Mouse (Mus musculus) liver, embryonic 12.5 days (tissue): Measurements from ENCODE around the gene Adam17. TPM values are rescaled to one million over a fixed set of nuclear protein-coding genes. Genes with fewer than 3 reads are reported as not detected.
"Not testable (repeated sequence)": the region's sequence is repeated elsewhere in the genome, so short reads cannot be mapped to it uniquely, and the experiment has no call there.

Source experiments
- ATAC-seq: fragments of 200-750 bp; cut with Nextera tagmentation; 2 replicates; pipeline ENCODE4 v1.8.0; 2017; ENCODE audit warnings: moderate number of reproducible peaks, mild to moderate bottlenecking, moderate library complexity
- H3K27ac ChIP-seq: fragments of 300-500 bp; sonication (generic); 2 replicates; pipeline ENCODE4 v1.5.1; 2016; ENCODE audit warnings: mild to moderate bottlenecking
- H3K27me3 ChIP-seq: fragments of 300-500 bp; sonication (generic); replicated peaks from 2 replicates; pipeline ENCODE4 v1.6.1; 2016; ENCODE audit warnings: mild to moderate bottlenecking, moderate library complexity
- H3K36me3 ChIP-seq: fragments of 300-500 bp; sonication (generic); 2 replicates; pipeline ENCODE4 v1.6.1; 2016; ENCODE audit warnings: mild to moderate bottlenecking, moderate library complexity
- H3K4me1 ChIP-seq: fragments of 300-500 bp; sonication (generic); 2 replicates; pipeline ENCODE4 v1.6.1; 2016
- H3K4me2 ChIP-seq: fragments of 300-500 bp; sonication (generic); 2 replicates; pipeline ENCODE4 v1.6.1; 2016; ENCODE audit warnings: mild to moderate bottlenecking, moderate library complexity
- H3K4me3 ChIP-seq: fragments of 300-500 bp; sonication (generic); 2 replicates; pipeline ENCODE4 v1.5.1; 2016; ENCODE audit warnings: mild to moderate bottlenecking, moderate library complexity
- H3K9ac ChIP-seq: fragments of 300-500 bp; sonication (generic); 2 replicates; pipeline ENCODE4 v1.6.1; 2016; ENCODE audit warnings: mild to moderate bottlenecking, moderate library complexity
- H3K9me3 ChIP-seq: fragments of 300-500 bp; sonication (generic); replicated peaks from 2 replicates; pipeline ENCODE4 v1.6.1; 2016; ENCODE audit warnings: mild to moderate bottlenecking, moderate library complexity
- WGBS: fragments of 180-500 bp; shearing (Covaris S2); methylation state at CpG from one replicate; pipeline ENCODE4 v1.1.7; 2016; ENCODE audit not compliant: insufficient replicate concordance; 5-methylcytosine and 5-hydroxymethylcytosine counted together
- polyA plus RNA-seq: library from polyadenylated mRNA; unstranded; fragments of >200 nt; fragmentation: Nextera tagmentation; extraction: Ambion mirVana; gene quantifications from 2 replicates; pipeline ENCODE4 v1.2.1, GENCODE M21; 2016

Gene Adam17
- polyA plus RNA-seq: 24.9 and 28.0 TPM in 2 replicates

- ATAC-seq: peak; percentile 97
- WGBS: under 1% methylated on average over 55 of the region's 55 CpGs
Observed at GRCm38 (mm10) chr12:21373100-21373819, at the start of gene Adam17. Gene Adam17, minus strand, starts transcription at chr12:21373632.

GRCm38 (mm10) chr12:21418621-21419131 is 45.2 kb upstream of the Adam17 start:
- H3K27ac ChIP-seq: peak overlapping the region; percentile 70; the same call in 1 of the 2 replicates
- no peaks in the 10 kb centered on the region for H3K27me3 ChIP-seq
- 62% methylated on average over 11 of the region's 11 CpGs for WGBS
- no peak for ATAC-seq
- H3K4me2 ChIP-seq: peak overlapping the region; percentile 76
- peaks cover 18% of the 10 kb centered on the region for H3K36me3 ChIP-seq
- H3K9ac ChIP-seq: peak overlapping the region; percentile 65
- peak overlapping the region; percentile 71; the same call in 1 of the 2 replicates for H3K4me3 ChIP-seq
- no peaks in the 10 kb centered on the region for H3K9me3 ChIP-seq
- H3K4me1 ChIP-seq: peaks cover 34% of the 10 kb centered on the region

More at GRCm38 (mm10) chr12:21373100-21373819, at the start of gene Adam17:
- Histone ChIP-seq H3K9me3 (no peaks in the 10 kb centered on the region), H3K4me2 (peak within 1 kb of the TSS; percentile 87), H3K4me3 (peak within 1 kb of the TSS; percentile 76), H3K36me3 (peaks cover 2% of the 10 kb centered on the region; the same call in 1 of the 2 replicates), H3K9ac (peak within 1 kb of the TSS; percentile 86), H3K27me3 (no peaks in the 10 kb centered on the region), H3K27ac (peak within 1 kb of the TSS; percentile 94), H3K4me1 (peaks cover 52% of the 10 kb centered on the region)

GRCm38 (mm10) chr12:21418083-21418482 is 44.7 kb upstream of the Adam17 start:
- Histone ChIP-seq H3K27me3 (no peaks in the 10 kb centered on the region), H3K9ac (peak overlapping the region; percentile 65), H3K36me3 (peaks cover 24% of the 10 kb centered on the region), H3K27ac (peak overlapping the region; percentile 70), H3K4me2 (peak overlapping the region; percentile 76), H3K4me1 (peaks cover 34% of the 10 kb centered on the region), H3K9me3 (no peaks in the 10 kb centered on the region), H3K4me3 (peak overlapping the region; percentile 71)
- whole genome bisulfite sequencing: 18% methylated on average over 10 of the region's 10 CpGs
- ATAC-seq: no peak

- peak; percentile 99 for ATAC-seq
- H3K4me3 ChIP-seq: peak within 1 kb of the TSS; percentile 71
- under 1% methylated on average over 94 of the region's 103 CpGs for WGBS
Observed at GRCm38 (mm10) chr12:21417100-21418070, 44.0 kb upstream of the Adam17 start, which contains the start of gene Ywhaq. Gene Ywhaq, minus strand, starts transcription at chr12:21417637.

GRCm38 (mm10) chr12:21416506-21416905 is 43.1 kb upstream of the Adam17 start:
- H3K36me3 ChIP-seq: peaks cover 40% of the 10 kb centered on the region
- H3K27ac ChIP-seq: peak overlapping the region; percentile 48; the same call in 1 of the 2 replicates
- peaks cover 47% of the 10 kb centered on the region for H3K4me1 ChIP-seq
- no peak for ATAC-seq
- H3K4me3 ChIP-seq: peak overlapping the region; percentile 71
- peak overlapping the region; percentile 76 for H3K4me2 ChIP-seq
- H3K27me3 ChIP-seq: no peaks in the 10 kb centered on the region
- H3K9ac ChIP-seq: peak overlapping the region; percentile 84
- WGBS: 1% methylated on average over 13 of the region's 15 CpGs
- no peaks in the 10 kb centered on the region for H3K9me3 ChIP-seq

More at GRCm38 (mm10) chr12:21417100-21418070, 44.0 kb upstream of the Adam17 start, which contains the start of gene Ywhaq:
- H3K4me1 ChIP-seq: peaks cover 40% of the 10 kb centered on the region
- peak within 1 kb of the TSS; percentile 94 for H3K27ac ChIP-seq
- H3K9me3 ChIP-seq: no peaks in the 10 kb centered on the region
- peak within 1 kb of the TSS; percentile 84 for H3K9ac ChIP-seq
- H3K27me3 ChIP-seq: no peaks in the 10 kb centered on the region
- H3K36me3 ChIP-seq: peaks cover 31% of the 10 kb centered on the region
- peak within 1 kb of the TSS; percentile 76 for H3K4me2 ChIP-seq

GRCm38 (mm10) chr12:21410620-21411019 is 37.2 kb upstream of the Adam17 start:
- Histone ChIP-seq H3K27ac (peak overlapping the region; percentile 62), H3K36me3 (peaks cover 93% of the 10 kb centered on the region), H3K4me3 (no peak overlapping the region), H3K27me3 (no peaks in the 10 kb centered on the region), H3K9ac (no peak overlapping the region), H3K4me1 (peaks cover 64% of the 10 kb centered on the region), H3K4me2 (no peak overlapping the region), H3K9me3 (no peaks in the 10 kb centered on the region)
- peak; percentile 77 for ATAC-seq
- 40% methylated on average over 2 of the region's 2 CpGs for WGBS

GRCm38 (mm10) chr12:21409651-21410050 is 36.2 kb upstream of the Adam17 start:
- Histone ChIP-seq H3K4me2 (no peak overlapping the region), H3K27me3 (no peaks in the 10 kb centered on the region), H3K36me3 (peaks cover 87% of the 10 kb centered on the region), H3K4me3 (no peak overlapping the region), H3K9me3 (no peaks in the 10 kb centered on the region), H3K9ac (no peak overlapping the region), H3K27ac (no peak overlapping the region), H3K4me1 (peaks cover 54% of the 10 kb centered on the region)
- 91% methylated on average over 3 of the region's 3 CpGs for WGBS
- ATAC-seq: no peak

GRCm38 (mm10) chr12:21408789-21409367 is 35.4 kb upstream of the Adam17 start:
- Histone ChIP-seq H3K27me3 (no peaks in the 10 kb centered on the region), H3K9me3 (no peaks in the 10 kb centered on the region), H3K4me3 (no peak overlapping the region), H3K9ac (no peak overlapping the region), H3K27ac (no peak overlapping the region), H3K4me1 (peaks cover 50% of the 10 kb centered on the region), H3K36me3 (peaks cover 82% of the 10 kb centered on the region), H3K4me2 (no peak overlapping the region)
- ATAC-seq: no peak
- 84% methylated on average over 2 of the region's 2 CpGs for WGBS

GRCm38 (mm10) chr12:21402771-21403170 is 29.3 kb upstream of the Adam17 start:
- Histone ChIP-seq H3K4me1 (peaks cover 4% of the 10 kb centered on the region; the same call in 1 of the 2 replicates), H3K9me3 (no peaks in the 10 kb centered on the region), H3K9ac (no peak overlapping the region), H3K4me2 (no peak overlapping the region), H3K27ac (no peak overlapping the region), H3K36me3 (peaks cover 60% of the 10 kb centered on the region), H3K4me3 (no peak overlapping the region), H3K27me3 (no peaks in the 10 kb centered on the region)
- WGBS: 92% methylated on average over 5 of the region's 5 CpGs
- ATAC-seq: no peak

GRCm38 (mm10) chr12:21386201-21386600 is 12.8 kb upstream of the Adam17 start:
- WGBS: 86% methylated on average over 2 of the region's 2 CpGs
- no peak overlapping the region for H3K9ac ChIP-seq

GRCm38 (mm10) chr12:21378765-21379346 is 5.4 kb upstream of the Adam17 start:
- Histone ChIP-seq H3K4me1 (peaks cover 54% of the 10 kb centered on the region), H3K4me2 (peak overlapping the region; percentile 48), H3K27ac (peak overlapping the region; percentile 82), H3K9ac (peak overlapping the region; percentile 48)
- not testable (repeated sequence) for H3K27me3 ChIP-seq, H3K4me3 ChIP-seq, H3K36me3 ChIP-seq, H3K9me3 ChIP-seq
- 11% methylated on average over 6 of the region's 6 CpGs for WGBS
- ATAC-seq: peak; percentile 74

More at GRCm38 (mm10) chr12:21386201-21386600, 12.8 kb upstream of the Adam17 start:
- peaks cover 43% of the 10 kb centered on the region for H3K36me3 ChIP-seq
- no peaks in the 10 kb centered on the region for H3K9me3 ChIP-seq
- ATAC-seq: no peak
- no peaks in the 10 kb centered on the region for H3K4me1 ChIP-seq
- H3K27ac ChIP-seq: no peak overlapping the region
- H3K4me3 ChIP-seq: no peak overlapping the region
- H3K27me3 ChIP-seq: no peaks in the 10 kb centered on the region
- H3K4me2 ChIP-seq: no peak overlapping the region
